Mouse (Mus musculus) limb, embryonic 13.5 days (tissue): ENCODE measurements at regions not wholly inside any gene's neighbourhood (a gene's known extent, or its start where the extent isn't known, plus 50 kb on each side); places are given as distances from the start of the nearest gene placed in this dataset.

Experiments
- ATAC-seq: fragments of 200-750 bp; cut with Nextera tagmentation; 2 replicates; pipeline ENCODE4 v1.8.0; 2017; ENCODE audit warnings: low read depth, moderate number of reproducible peaks, moderate TSS enrichment; ENCODE audit not compliant: low FRiP score
- H3K27ac ChIP-seq: fragments of 300-500 bp; sonication (generic); 2 replicates; pipeline ENCODE4 v1.5.1; 2015; ENCODE audit warnings: inconsistent platforms, mild to moderate bottlenecking, moderate library complexity
- H3K27me3 ChIP-seq: fragments of 300-500 bp; sonication (generic); 2 replicates; pipeline ENCODE4 v1.6.1; 2015; ENCODE audit warnings: mild to moderate bottlenecking, inconsistent platforms
- H3K36me3 ChIP-seq: fragments of 300-500 bp; sonication (generic); 2 replicates; pipeline ENCODE4 v1.6.1; 2015; ENCODE audit warnings: inconsistent platforms, mild to moderate bottlenecking, moderate library complexity
- H3K4me1 ChIP-seq: fragments of 300-500 bp; sonication (generic); 2 replicates; pipeline ENCODE4 v1.6.1; 2015; ENCODE audit warnings: inconsistent platforms
- H3K4me2 ChIP-seq: fragments of 300-500 bp; sonication (generic); replicated peaks from 2 replicates; pipeline ENCODE4 v1.6.1; 2015; ENCODE audit warnings: inconsistent platforms, mild to moderate bottlenecking, moderate library complexity
- H3K4me3 ChIP-seq: fragments of 300-500 bp; sonication (generic); 2 replicates; pipeline ENCODE4 v1.5.1; 2015; ENCODE audit warnings: moderate library complexity, mild to moderate bottlenecking, inconsistent platforms
- H3K9ac ChIP-seq: fragments of 300-500 bp; sonication (generic); 2 replicates; pipeline ENCODE4 v1.6.1; 2015; ENCODE audit warnings: mild to moderate bottlenecking, inconsistent platforms
- H3K9me3 ChIP-seq: fragments of 300-500 bp; sonication (generic); 2 replicates; pipeline ENCODE4 v1.6.1; 2016; ENCODE audit warnings: inconsistent platforms
- WGBS: fragments of 180-500 bp; shearing (Covaris S2); methylation state at CpG from one replicate; pipeline ENCODE4 v1.1.7; 2015; 5-methylcytosine and 5-hydroxymethylcytosine counted together

- Histone ChIP-seq H3K4me1 (no peaks in the 10 kb centered on the region), H3K4me3 (no peak overlapping the region), H3K27me3 (no peaks in the 10 kb centered on the region), H3K9me3 (no peaks in the 10 kb centered on the region), H3K4me2 (no peak overlapping the region), H3K27ac (no peak overlapping the region), H3K9ac (no peak overlapping the region), H3K36me3 (no peaks in the 10 kb centered on the region)
- WGBS = 0% methylated on average over 1 of the region's 1 CpGs
- no peak for ATAC-seq
Measured at GRCm38 (mm10) chr9:26663544-26663943, 70.0 kb upstream of the B3gat1 start.

- H3K4me3 ChIP-seq = no peak overlapping the region
- no peaks in the 10 kb centered on the region for H3K36me3 ChIP-seq
- no peak overlapping the region for H3K27ac ChIP-seq
- ATAC-seq = no peak
- no peak overlapping the region for H3K4me2 ChIP-seq
- H3K27me3 ChIP-seq = no peaks in the 10 kb centered on the region
- no peak overlapping the region for H3K9ac ChIP-seq
- 80% methylated on average over 3 of the region's 3 CpGs for WGBS
- H3K4me1 ChIP-seq = no peaks in the 10 kb centered on the region
- no peaks in the 10 kb centered on the region for H3K9me3 ChIP-seq
Measured at GRCm38 (mm10) chr9:26667835-26668234, 65.7 kb upstream of the B3gat1 start.

GRCm38 (mm10) chr9:26674059-26674757 is 59.3 kb upstream of the B3gat1 start:
- Histone ChIP-seq H3K4me3 (no peak overlapping the region), H3K9me3 (no peaks in the 10 kb centered on the region), H3K27me3 (no peaks in the 10 kb centered on the region), H3K4me1 (no peaks in the 10 kb centered on the region), H3K36me3 (no peaks in the 10 kb centered on the region), H3K9ac (no peak overlapping the region), H3K27ac (no peak overlapping the region), H3K4me2 (no peak overlapping the region)
- WGBS = 82% methylated on average over 2 of the region's 2 CpGs
- no peak for ATAC-seq

- no peak overlapping the region for H3K4me3 ChIP-seq
- ATAC-seq = no peak
- H3K4me2 ChIP-seq = no peak overlapping the region
- WGBS = 35% methylated on average over 6 of the region's 6 CpGs
- H3K27me3 ChIP-seq = no peaks in the 10 kb centered on the region
- H3K36me3 ChIP-seq = no peaks in the 10 kb centered on the region
- H3K9ac ChIP-seq = no peak overlapping the region
- H3K9me3 ChIP-seq = no peaks in the 10 kb centered on the region
- no peak overlapping the region for H3K27ac ChIP-seq
- H3K4me1 ChIP-seq = no peaks in the 10 kb centered on the region
Measured at GRCm38 (mm10) chr9:26678288-26678687, 55.2 kb upstream of the B3gat1 start.

GRCm38 (mm10) chr9:26681516-26681915 is 52.0 kb upstream of the B3gat1 start:
- Histone ChIP-seq H3K4me1 (no peaks in the 10 kb centered on the region), H3K27ac (no peak overlapping the region), H3K36me3 (no peaks in the 10 kb centered on the region), H3K9ac (no peak overlapping the region), H3K4me2 (no peak overlapping the region), H3K27me3 (no peaks in the 10 kb centered on the region), H3K4me3 (no peak overlapping the region), H3K9me3 (no peaks in the 10 kb centered on the region)
- no peak for ATAC-seq
- 82% methylated on average over 1 of the region's 1 CpGs for WGBS
